Mouse (Mus musculus) midbrain, postnatal 0 days (tissue): ENCODE results near the gene Lix1l. TPM values are rescaled to one million over a fixed set of nuclear protein-coding genes. Genes with fewer than 3 reads are reported as not detected.

Source experiments
- ATAC-seq: fragments of 200-750 bp; cut with Nextera tagmentation; 2 replicates; pipeline ENCODE4 v1.8.0; 2017; ENCODE audit warnings: moderate number of reproducible peaks, mild to moderate bottlenecking, moderate TSS enrichment, moderate library complexity; ENCODE audit not compliant: low FRiP score
- DNase-seq: peaks from one replicate; pipeline ENCODE4 v3.0.0-alpha.2; 2015; ENCODE audit warnings: low spot score
- H3K27ac ChIP-seq: fragments of 300-500 bp; sonication (generic); 2 replicates; pipeline ENCODE4 v1.5.1; 2014; ENCODE audit warnings: low read depth, mild to moderate bottlenecking, low read length, mixed read lengths
- H3K27me3 ChIP-seq: fragments of 300-500 bp; sonication (generic); 2 replicates; pipeline ENCODE4 v1.6.1; 2014; ENCODE audit warnings: low read length, control low read depth, mixed read lengths; ENCODE audit not compliant: insufficient read depth
- H3K36me3 ChIP-seq: fragments of 300-500 bp; sonication (generic); 2 replicates; pipeline ENCODE4 v1.6.1; 2014; ENCODE audit warnings: low read length, control low read depth, mixed read lengths; ENCODE audit not compliant: insufficient read depth
- H3K4me1 ChIP-seq: fragments of 300-500 bp; sonication (generic); 2 replicates; pipeline ENCODE4 v1.6.1; 2014; ENCODE audit warnings: mild to moderate bottlenecking, control low read depth, antibody characterized with exemption, low read length, mixed read lengths; ENCODE audit not compliant: insufficient read depth
- H3K4me2 ChIP-seq: fragments of 300-500 bp; sonication (generic); 2 replicates; pipeline ENCODE4 v1.6.1; 2014; ENCODE audit warnings: low read depth, mild to moderate bottlenecking, low read length, mixed read lengths; ENCODE audit not compliant: poor library complexity, severe bottlenecking
- H3K4me3 ChIP-seq: fragments of 300-500 bp; sonication (generic); 2 replicates; pipeline ENCODE4 v1.5.1; 2014; ENCODE audit warnings: low read depth, mild to moderate bottlenecking, low read length, moderate library complexity
- H3K9ac ChIP-seq: fragments of 300-500 bp; sonication (generic); replicated peaks from 2 replicates; pipeline ENCODE4 v1.6.1; 2014; ENCODE audit warnings: mild to moderate bottlenecking, low read length, moderate library complexity, mixed read lengths; ENCODE audit not compliant: poor library complexity, severe bottlenecking
- H3K9me3 ChIP-seq: fragments of 300-500 bp; sonication (generic); 2 replicates; pipeline ENCODE4 v1.6.1; 2016; ENCODE audit warnings: low read length, control low read depth
- CTCF ChIP-seq: IDR thresholded peaks from 2 replicates; pipeline ENCODE4 v1.5.1; 2016; ENCODE audit warnings: antibody characterized with exemption, mild to moderate bottlenecking
- WGBS: fragments of 180-500 bp; shearing (Covaris S2); extraction: QIAGEN DNeasy Blood & Tissue Kit; methylation state at CpG from one replicate; pipeline ENCODE4 v1.1.7; 2014; 5-methylcytosine and 5-hydroxymethylcytosine counted together
- polyA plus RNA-seq: library from polyadenylated mRNA; unstranded; fragments of >200 nt; fragmentation: Nextera tagmentation; extraction: Ambion mirVana; gene quantifications from 2 replicates; pipeline ENCODE4 v1.2.1, GENCODE M21; 2015
- total RNA-seq: library from RNA; depleted of rRNA; stranded (reverse); fragments of >200 nt; gene quantifications from 2 replicates; pipeline ENCODE4 v1.2.3, GENCODE M21; 2014; rRNA removed

Gene Lix1l
- total and polyA plus RNA-seq, 2 experiments from 2014 or later = 3.2 to 52.9 TPM

- ATAC-seq (no peak), DNase-seq (no peak)
- no peak overlapping the region for H3K4me2 ChIP-seq
- H3K9me3 ChIP-seq = no peaks in the 10 kb centered on the region
- no peak overlapping the region for H3K27ac ChIP-seq
- no peak for TF ChIP-seq CTCF
- no peaks in the 10 kb centered on the region for H3K4me1 ChIP-seq
- H3K36me3 ChIP-seq = no peaks in the 10 kb centered on the region
- H3K4me3 ChIP-seq = no peak overlapping the region
- 27% methylated on average over 3 of the region's 3 CpGs for WGBS
- H3K9ac ChIP-seq = no peak overlapping the region
- no peaks in the 10 kb centered on the region for H3K27me3 ChIP-seq
Observed at GRCm38 (mm10) chr3:96675690-96676089, 74.7 kb downstream of the Lix1l start.

Other genes starting within 250 kb of the Lix1l start
- not detected in 2 replicates for gene BC107364, start 148.8 kb upstream of the Lix1l start, total RNA-seq
- not detected in 2 replicates for gene BC107364, start 148.8 kb upstream of the Lix1l start, polyA plus RNA-seq
- gene Hfe2, start 76.0 kb upstream of the Lix1l start, total RNA-seq = 2.0 and 2.1 TPM in 2 replicates
- 2.0 and 2.7 TPM in 2 replicates for gene Hfe2, start 76.0 kb upstream of the Lix1l start, polyA plus RNA-seq
- gene Txnip, start 43.2 kb upstream of the Lix1l start, total RNA-seq = 145 and 222 TPM in 2 replicates
- 108 and 116 TPM in 2 replicates for gene Txnip, start 43.2 kb upstream of the Lix1l start, polyA plus RNA-seq
- gene Gm16253, start 24.2 kb upstream of the Lix1l start, total RNA-seq = not detected in 2 replicates
- gene Gm16253, start 24.2 kb upstream of the Lix1l start, polyA plus RNA-seq = 0.52 TPM in 1 of 2 replicates, not detected in the other
- gene Polr3gl, start 7.0 kb upstream of the Lix1l start, total RNA-seq = 13.2 and 16.2 TPM in 2 replicates
- gene Polr3gl, start 7.0 kb upstream of the Lix1l start, polyA plus RNA-seq = 29.4 and 32.0 TPM in 2 replicates
- gene Ankrd34a, start 4.5 kb upstream of the Lix1l start, total RNA-seq = 21.5 and 32.7 TPM in 2 replicates
- gene Ankrd34a, start 4.5 kb upstream of the Lix1l start, polyA plus RNA-seq = 16.3 and 21.0 TPM in 2 replicates
- 23.8 and 25.0 TPM in 2 replicates for gene Rbm8a, start 28.8 kb downstream of the Lix1l start, total RNA-seq
- 115 and 118 TPM in 2 replicates for gene Rbm8a, start 28.8 kb downstream of the Lix1l start, polyA plus RNA-seq
- gene Pex11b, start 34.2 kb downstream of the Lix1l start, total RNA-seq = 39.8 and 52.3 TPM in 2 replicates
- gene Pex11b, start 34.2 kb downstream of the Lix1l start, polyA plus RNA-seq = 75.9 and 80.4 TPM in 2 replicates
- gene Gm42957, start 34.3 kb downstream of the Lix1l start, total RNA-seq = 0.44 and 1.4 TPM in 2 replicates
- 0.05 and 0.06 TPM in 2 replicates for gene Gm42957, start 34.3 kb downstream of the Lix1l start, polyA plus RNA-seq
- gene Itga10, start 44.4 kb downstream of the Lix1l start, total RNA-seq = 3.0 and 3.3 TPM in 2 replicates
- gene Itga10, start 44.4 kb downstream of the Lix1l start, polyA plus RNA-seq = 0.83 and 1.0 TPM in 2 replicates
- gene Ankrd35, start 69.0 kb downstream of the Lix1l start, total RNA-seq = 4.9 and 8.5 TPM in 2 replicates
- gene Ankrd35, start 69.0 kb downstream of the Lix1l start, polyA plus RNA-seq = 3.7 and 4.3 TPM in 2 replicates
- gene Pias3, start 95.2 kb downstream of the Lix1l start, total RNA-seq = 33.1 and 46.0 TPM in 2 replicates
- 44.2 and 49.7 TPM in 2 replicates for gene Pias3, start 95.2 kb downstream of the Lix1l start, polyA plus RNA-seq
- 6.5 and 11.9 TPM in 2 replicates for gene Nudt17, start 107.4 kb downstream of the Lix1l start, total RNA-seq
- gene Nudt17, start 107.4 kb downstream of the Lix1l start, polyA plus RNA-seq = 18.5 and 20.6 TPM in 2 replicates
- 12.6 and 14.7 TPM in 2 replicates for gene Polr3c, start 126.5 kb downstream of the Lix1l start, total RNA-seq
- 26.4 and 30.7 TPM in 2 replicates for gene Polr3c, start 126.5 kb downstream of the Lix1l start, polyA plus RNA-seq
- gene Rnf115, start 126.5 kb downstream of the Lix1l start, total RNA-seq = 59.6 and 63.4 TPM in 2 replicates
- 71.8 and 76.5 TPM in 2 replicates for gene Rnf115, start 126.5 kb downstream of the Lix1l start, polyA plus RNA-seq
- 0.27 TPM in 1 of 2 replicates, not detected in the other for gene Pdzk1, start 228.1 kb downstream of the Lix1l start, total RNA-seq
- 0.14 TPM in 1 of 2 replicates, not detected in the other for gene Pdzk1, start 228.1 kb downstream of the Lix1l start, polyA plus RNA-seq
- gene Cd160, start 228.2 kb downstream of the Lix1l start, total RNA-seq = not detected in 2 replicates
- gene Cd160, start 228.2 kb downstream of the Lix1l start, polyA plus RNA-seq = 0.06 and 0.21 TPM in 2 replicates